Mouse (Mus musculus): ENCODE data around the gene Mreg.

The Mreg gene

GRCm38 (mm10) chr1:72191449-72191848 lies 20.7 kb downstream of the Mreg start:
- DNase-seq (ENCODE audit: low read depth), result no peak

GRCm38 (mm10) chr1:72188142-72188738 lies 23.9 kb downstream of the Mreg start:
- DNase-seq (ENCODE audit: low read depth), result no peak

- no peak for DNase-seq (ENCODE audit: low read depth)
Measured at GRCm38 (mm10) chr1:72187486-72187885, 24.6 kb downstream of the Mreg start.

GRCm38 (mm10) chr1:72186151-72186550 lies 26.0 kb downstream of the Mreg start:
- no peak for DNase-seq (ENCODE audit: low read depth)

GRCm38 (mm10) chr1:72183554-72183953 lies 28.6 kb downstream of the Mreg start:
- no peak for DNase-seq (ENCODE audit: low read depth)

GRCm38 (mm10) chr1:72182930-72183499 lies 29.1 kb downstream of the Mreg start:
- DNase-seq (ENCODE audit: low read depth), result no peak

- no peak for DNase-seq (ENCODE audit: low read depth)
Measured at GRCm38 (mm10) chr1:72179947-72180346, 32.2 kb downstream of the Mreg start.

GRCm38 (mm10) chr1:72176239-72176638 lies 35.9 kb downstream of the Mreg start:
- DNase-seq (ENCODE audit: low read depth), result no peak

GRCm38 (mm10) chr1:72174183-72174582 lies 37.9 kb downstream of the Mreg start:
- DNase-seq (ENCODE audit: low read depth), result no peak

GRCm38 (mm10) chr1:72173402-72174051 lies 38.6 kb downstream of the Mreg start:
- DNase-seq (ENCODE audit: low read depth), result peak; percentile 8

GRCm38 (mm10) chr1:72172788-72173187 lies 39.3 kb downstream of the Mreg start:
- DNase-seq (ENCODE audit: low read depth), result no peak

- DNase-seq (ENCODE audit: low read depth), result no peak
Measured at GRCm38 (mm10) chr1:72171001-72171860, 40.9 kb downstream of the Mreg start.

GRCm38 (mm10) chr1:72167024-72167423 lies 45.1 kb downstream of the Mreg start:
- no peak for DNase-seq (ENCODE audit: low read depth)

- no peak for DNase-seq (ENCODE audit: low read depth)
Measured at GRCm38 (mm10) chr1:72166468-72166814, 45.7 kb downstream of the Mreg start.

- peak; percentile 39 for DNase-seq (ENCODE audit: low read depth)
Measured at GRCm38 (mm10) chr1:72165723-72166467, 46.2 kb downstream of the Mreg start.

GRCm38 (mm10) chr1:72160321-72160720 lies 51.8 kb downstream of the Mreg start:
- DNase-seq (ENCODE audit: low read depth), result no peak

- no peak for DNase-seq (ENCODE audit: low read depth)
Measured at GRCm38 (mm10) chr1:72145041-72145440, 67.1 kb downstream of the Mreg start.

- peak; percentile 87 for DNase-seq (ENCODE audit: low read depth)
Measured at GRCm38 (mm10) chr1:72144426-72144825, 67.7 kb downstream of the Mreg start.

- DNase-seq (ENCODE audit: low read depth), result peak; percentile 86
Measured at GRCm38 (mm10) chr1:72141893-72142480, 70.1 kb downstream of the Mreg start.

- no peak for DNase-seq (ENCODE audit: low read depth)
Measured at GRCm38 (mm10) chr1:72136101-72136500, 76.0 kb downstream of the Mreg start.

- DNase-seq (ENCODE audit: low read depth), result no peak
Measured at GRCm38 (mm10) chr1:72134534-72134933, 77.6 kb downstream of the Mreg start.

All from 416B (cell line).